Mouse (Mus musculus): ENCODE data around the gene Pex5l.

- no peak for TF ChIP-seq CTCF (IDR thresholded peaks at IDR 0.05; ENCODE audit: low read depth, low read length)
- TF ChIP-seq POLR2A (IDR thresholded peaks at IDR 0.05; ENCODE audit: insufficient read depth, low read length), result no peak
Observed at GRCm38 (mm10) chr3:32979238-32979637, 163.8 kb downstream of the Pex5l start.
